Mouse (Mus musculus) C2C12 (cell line): ENCODE results near the gene Inip. TPM values are rescaled to one million over a fixed set of nuclear protein-coding genes. Genes with fewer than 3 reads are reported as not detected.

Experiments
- H3K27me3 ChIP-seq: one replicate; pipeline ENCODE4 v1.6.1; 2011; ENCODE audit not compliant: control insufficient read depth, insufficient read depth, insufficient read length
- H3K36me3 ChIP-seq: one replicate; pipeline ENCODE4 v1.6.1; 2011; ENCODE audit not compliant: control insufficient read depth, insufficient read depth
- H3K4me3 ChIP-seq: one replicate; pipeline ENCODE4 v1.5.1; 2011; ENCODE audit warnings: mild to moderate bottlenecking, control low read depth; ENCODE audit not compliant: poor library complexity, insufficient read depth, severe bottlenecking
- H3K79me2 ChIP-seq: one replicate; pipeline ENCODE4 v1.6.1; 2011; ENCODE audit not compliant: control insufficient read depth, insufficient read depth
- H3K79me3 ChIP-seq: one replicate; pipeline ENCODE4 v1.6.1; 2011; ENCODE audit warnings: low read depth, control low read depth
- H3ac ChIP-seq: one replicate; pipeline ENCODE3; 2011; ENCODE audit warnings: low read depth; ENCODE audit not compliant: control insufficient read depth, insufficient read length
- CEBPB ChIP-seq: IDR thresholded peaks from one replicate; pipeline ENCODE4 v1.6.1; 2011; ENCODE audit warnings: low read depth, mild to moderate bottlenecking, control low read depth, moderate library complexity
- CTCF ChIP-seq: IDR thresholded peaks from one replicate; pipeline ENCODE4 v1.5.1; 2011; ENCODE audit not compliant: control insufficient read depth, insufficient read depth, insufficient read length
- FOSL1 ChIP-seq: IDR thresholded peaks from one replicate; pipeline ENCODE4 v1.8.0; 2011; ENCODE audit warnings: mild to moderate bottlenecking, low read length; ENCODE audit not compliant: poor library complexity, insufficient read depth, severe bottlenecking
- MAX ChIP-seq: IDR thresholded peaks from one replicate; pipeline ENCODE4 v1.6.1; 2011; ENCODE audit warnings: mild to moderate bottlenecking, control low read depth
- MYOD1 ChIP-seq: IDR thresholded peaks from one replicate; pipeline ENCODE4 v1.6.1; 2011; ENCODE audit warnings: low read depth; ENCODE audit not compliant: control insufficient read depth, insufficient read length
- MYOG ChIP-seq: IDR thresholded peaks from one replicate; pipeline ENCODE4 v1.6.1; 2011; ENCODE audit not compliant: control insufficient read depth, insufficient read length; ENCODE audit errors: extremely low read depth
- USF1 ChIP-seq: IDR thresholded peaks from one replicate; pipeline ENCODE4 v1.6.1; 2011; ENCODE audit warnings: low read depth, mild to moderate bottlenecking, control low read depth, moderate library complexity
- polyA plus RNA-seq: library from polyadenylated mRNA; unstranded; fragments of >200 nt; fragmentation: generic; extraction: Trizol; gene quantifications from one replicate; pipeline ENCODE4 v1.2.1, GENCODE M21; 2012; ENCODE audit warnings: missing spikeins

Inip gene
- polyA plus RNA-seq, 1 experiment: 12.9 TPM

DNA sequence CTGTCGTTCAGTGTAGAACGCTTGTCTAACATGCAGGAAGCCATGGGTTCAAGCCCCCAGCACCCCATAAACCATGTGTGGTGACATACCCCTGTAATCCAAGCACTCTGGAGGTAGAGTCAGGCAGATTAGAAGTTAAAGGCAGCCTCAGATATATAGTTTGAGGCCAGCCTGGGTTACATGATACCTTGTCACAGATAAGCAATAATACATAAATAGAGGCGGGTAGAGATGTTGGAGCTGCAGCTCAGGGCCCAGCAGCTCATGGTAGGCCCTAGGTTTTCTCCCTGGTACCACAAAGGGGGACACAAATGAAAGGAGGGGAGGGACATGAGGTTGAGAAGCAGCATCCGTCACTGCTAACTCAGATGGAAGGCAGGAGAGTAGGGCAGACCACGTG is 16.4 kb upstream of the Inip start:
- H3K36me3 ChIP-seq: no peaks in the 10 kb centered on the region
- no peaks in the 10 kb centered on the region for H3K79me3 ChIP-seq
- no peak overlapping the region for H3K4me3 ChIP-seq
- no peaks in the 10 kb centered on the region for H3K79me2 ChIP-seq
- H3ac ChIP-seq: no peak overlapping the region
- H3K27me3 ChIP-seq: no peaks in the 10 kb centered on the region
- no peak for TF ChIP-seq CTCF
- TF ChIP-seq MAX: no peak
- TF ChIP-seq FOSL1: no peak
- TF ChIP-seq USF1: no peak
- TF ChIP-seq MYOD1: no peak

DNA sequence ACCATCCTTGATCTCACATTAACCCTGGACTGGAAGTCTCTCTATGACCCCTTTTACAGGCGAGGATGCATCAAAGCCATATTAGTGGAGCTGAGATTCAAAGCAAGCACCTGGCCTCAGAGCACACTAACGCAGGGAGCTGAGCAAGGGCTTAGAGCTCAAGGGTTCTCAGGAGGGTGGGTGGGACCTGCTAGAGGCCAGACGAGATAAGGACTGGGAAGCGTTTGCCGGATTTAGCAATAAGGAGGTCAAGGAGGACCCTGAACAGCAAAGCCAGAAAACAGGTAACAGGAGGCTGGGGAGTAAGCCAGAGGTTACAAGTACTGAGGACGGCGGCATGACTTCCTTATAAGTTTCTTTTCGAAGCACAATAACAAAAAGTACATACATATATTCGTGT is 15.1 kb upstream of the Inip start:
- no peak overlapping the region for H3ac ChIP-seq
- no peak for TF ChIP-seq MYOG
- no peak for TF ChIP-seq MAX
- no peaks in the 10 kb centered on the region for H3K79me2 ChIP-seq
- no peaks in the 10 kb centered on the region for H3K36me3 ChIP-seq
- no peaks in the 10 kb centered on the region for H3K27me3 ChIP-seq
- no peak overlapping the region for H3K4me3 ChIP-seq
- H3K79me3 ChIP-seq: no peaks in the 10 kb centered on the region

DNA sequence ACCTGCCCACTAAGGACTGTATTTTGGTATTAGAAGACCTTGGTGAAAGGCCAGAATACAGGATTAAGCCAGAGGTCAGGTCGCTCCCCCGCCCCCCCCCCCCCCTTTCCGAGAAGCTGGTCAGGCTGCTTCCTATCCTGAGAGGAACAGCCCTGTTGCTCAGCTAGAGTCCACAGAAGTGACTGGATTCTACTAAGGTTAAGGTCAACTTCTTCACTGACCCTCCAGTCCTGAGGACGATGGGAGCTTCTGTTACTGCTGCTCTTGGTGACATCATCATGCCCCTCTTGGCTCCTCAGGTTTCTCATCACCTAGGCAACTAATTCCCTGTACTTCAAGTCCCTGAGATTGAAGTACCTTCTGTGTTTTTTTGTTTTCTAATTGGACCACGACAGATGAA is 14.6 kb upstream of the Inip start:
- no peaks in the 10 kb centered on the region for H3K27me3 ChIP-seq
- no peak overlapping the region for H3K4me3 ChIP-seq
- no peaks in the 10 kb centered on the region for H3K79me3 ChIP-seq
- no peak overlapping the region for H3ac ChIP-seq
- H3K79me2 ChIP-seq: no peaks in the 10 kb centered on the region
- H3K36me3 ChIP-seq: no peaks in the 10 kb centered on the region
- TF ChIP-seq USF1 (no peak), MYOD1 (no peak), MYOG (no peak), MAX (no peak), CTCF (no peak), CEBPB (no peak), FOSL1 (no peak)

DNA sequence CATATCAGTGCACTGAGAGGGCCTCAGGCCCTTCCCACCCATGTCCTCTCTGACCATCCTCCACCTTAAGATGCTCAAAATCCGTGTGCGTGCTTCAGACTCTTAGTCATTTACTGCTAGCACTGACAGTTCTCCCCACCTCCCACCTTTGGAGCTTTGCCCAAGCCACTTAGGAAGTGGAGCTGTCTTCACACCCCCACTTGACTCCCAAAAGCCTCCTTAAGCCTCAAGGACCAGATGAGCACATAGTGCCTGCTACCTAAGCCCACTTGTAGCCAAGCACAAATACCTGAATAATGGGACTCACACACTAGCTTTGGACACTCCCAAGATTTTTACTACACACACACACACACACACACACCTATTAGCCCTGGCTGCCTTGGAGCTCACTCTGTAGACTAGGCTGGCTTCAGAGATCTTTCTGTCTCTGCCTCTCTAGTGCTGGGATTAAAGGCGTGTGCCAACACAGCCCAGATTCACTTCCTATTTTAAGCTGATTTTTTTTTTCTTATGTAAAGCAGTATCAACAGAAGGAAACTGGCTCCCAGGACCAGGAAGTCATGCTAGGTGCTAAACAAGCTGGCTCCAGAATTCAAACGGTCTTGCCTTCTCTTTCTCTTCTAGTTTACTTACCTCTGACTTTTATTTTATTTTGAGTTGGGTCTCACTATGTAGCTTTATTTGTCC is 13.9 kb upstream of the Inip start:
- Histone ChIP-seq H3ac (no peak overlapping the region), H3K4me3 (no peak overlapping the region), H3K79me3 (no peaks in the 10 kb centered on the region), H3K27me3 (no peaks in the 10 kb centered on the region), H3K36me3 (no peaks in the 10 kb centered on the region), H3K79me2 (no peaks in the 10 kb centered on the region)
- TF ChIP-seq CTCF (no peak), CEBPB (no peak), USF1 (no peak), MYOG (no peak), FOSL1 (no peak), MYOD1 (no peak), MAX (no peak)

DNA sequence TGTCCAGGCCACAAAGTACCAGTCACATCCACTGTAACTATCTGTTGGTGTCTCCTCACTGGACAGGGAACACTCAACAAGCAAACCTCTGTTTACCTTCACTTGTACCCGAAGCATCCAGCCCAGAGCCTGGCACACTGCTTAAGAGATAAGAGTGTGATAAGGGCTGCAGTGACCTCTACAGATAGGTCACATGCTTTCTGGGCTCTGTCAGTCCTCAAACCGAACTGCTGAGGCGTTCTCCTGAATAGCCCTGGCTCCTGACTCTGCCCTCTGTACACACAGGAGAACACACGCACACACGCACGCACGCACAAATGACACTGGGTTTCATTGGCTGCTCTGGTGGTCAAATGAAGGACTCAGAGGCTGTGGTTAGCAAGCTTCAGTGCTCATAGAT is 12.7 kb upstream of the Inip start:
- Histone ChIP-seq H3K79me3 (no peaks in the 10 kb centered on the region), H3ac (no peak overlapping the region), H3K79me2 (no peaks in the 10 kb centered on the region), H3K36me3 (no peaks in the 10 kb centered on the region), H3K4me3 (no peak overlapping the region), H3K27me3 (no peaks in the 10 kb centered on the region)
- TF ChIP-seq FOSL1 (no peak), MYOD1 (no peak), CTCF (no peak), MYOG (no peak), CEBPB (no peak), MAX (no peak), USF1 (no peak)

DNA sequence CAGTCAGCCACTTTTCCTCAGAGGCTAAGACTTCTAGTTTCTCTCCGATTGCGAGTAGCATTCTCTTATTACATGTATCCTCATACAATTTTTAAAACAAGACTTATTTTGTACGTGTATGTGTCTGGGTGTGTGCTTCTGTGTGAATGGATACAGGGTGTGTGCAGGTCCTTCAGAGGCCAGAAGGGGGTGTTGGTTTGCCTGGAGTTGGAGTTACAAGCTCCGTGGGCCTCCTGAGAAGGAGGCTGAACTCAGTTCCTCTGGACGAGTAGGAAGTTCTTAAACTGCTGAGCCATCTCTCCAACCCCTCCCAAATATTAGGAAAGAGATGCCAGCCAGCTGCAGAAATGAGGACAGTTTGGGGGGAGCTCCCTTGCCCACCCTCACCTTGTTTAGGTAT is 7.0 kb upstream of the Inip start:
- Histone ChIP-seq H3K4me3 (no peak overlapping the region), H3K27me3 (no peaks in the 10 kb centered on the region), H3K36me3 (no peaks in the 10 kb centered on the region), H3ac (no peak overlapping the region), H3K79me2 (peaks cover 12% of the 10 kb centered on the region), H3K79me3 (peaks cover 4% of the 10 kb centered on the region)
- TF ChIP-seq CTCF (no peak), USF1 (no peak), MYOG (no peak), FOSL1 (no peak), MYOD1 (no peak), CEBPB (no peak)
